Mouse (Mus musculus) cerebellum, adult 11-12 months (tissue): ENCODE measurements around the gene Cdr2.
"Not testable (repeated sequence)": the region's sequence is repeated elsewhere in the genome, so short reads cannot be mapped to it uniquely, and the experiment has no call there.

ENCODE experiments used
- DNase-seq: peaks from one replicate; pipeline ENCODE4 v3.0.0; 2022

The Cdr2 gene

GRCm38 (mm10) chr7:120982200-120982841 lies at the start of gene Cdr2, which contains the start of gene Mfsd13b:
Gene Cdr2 (minus strand): TSS chr7:120982312.
Gene Mfsd13b (plus strand): TSS chr7:120982509.
- peak; percentile 94 for DNase-seq

DNA sequence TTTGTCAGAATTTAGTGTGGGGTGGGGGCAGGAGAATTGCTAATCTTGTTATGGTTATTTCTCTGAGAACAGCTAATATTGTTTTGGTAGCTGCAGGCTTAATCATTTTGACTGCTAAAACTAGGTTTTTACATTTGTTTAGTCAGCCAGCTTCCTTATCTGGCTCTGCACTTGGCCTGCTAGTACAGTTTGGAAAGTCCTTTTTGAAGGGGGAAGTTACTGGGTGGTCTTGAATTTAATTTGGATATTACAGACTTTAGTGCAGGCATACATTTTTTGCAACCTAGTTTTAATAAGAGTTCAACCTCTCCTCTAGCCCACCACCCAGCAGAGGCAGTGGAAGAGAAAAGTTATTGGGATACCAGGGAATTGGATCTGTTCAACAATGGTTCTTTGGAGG lies 47.8 kb upstream of the Cdr2 start:
- not testable (repeated sequence) for DNase-seq

- DNase-seq: no peak
Observed at GRCm38 (mm10) chr7:121026300-121026699, 44.2 kb upstream of the Cdr2 start.

DNA sequence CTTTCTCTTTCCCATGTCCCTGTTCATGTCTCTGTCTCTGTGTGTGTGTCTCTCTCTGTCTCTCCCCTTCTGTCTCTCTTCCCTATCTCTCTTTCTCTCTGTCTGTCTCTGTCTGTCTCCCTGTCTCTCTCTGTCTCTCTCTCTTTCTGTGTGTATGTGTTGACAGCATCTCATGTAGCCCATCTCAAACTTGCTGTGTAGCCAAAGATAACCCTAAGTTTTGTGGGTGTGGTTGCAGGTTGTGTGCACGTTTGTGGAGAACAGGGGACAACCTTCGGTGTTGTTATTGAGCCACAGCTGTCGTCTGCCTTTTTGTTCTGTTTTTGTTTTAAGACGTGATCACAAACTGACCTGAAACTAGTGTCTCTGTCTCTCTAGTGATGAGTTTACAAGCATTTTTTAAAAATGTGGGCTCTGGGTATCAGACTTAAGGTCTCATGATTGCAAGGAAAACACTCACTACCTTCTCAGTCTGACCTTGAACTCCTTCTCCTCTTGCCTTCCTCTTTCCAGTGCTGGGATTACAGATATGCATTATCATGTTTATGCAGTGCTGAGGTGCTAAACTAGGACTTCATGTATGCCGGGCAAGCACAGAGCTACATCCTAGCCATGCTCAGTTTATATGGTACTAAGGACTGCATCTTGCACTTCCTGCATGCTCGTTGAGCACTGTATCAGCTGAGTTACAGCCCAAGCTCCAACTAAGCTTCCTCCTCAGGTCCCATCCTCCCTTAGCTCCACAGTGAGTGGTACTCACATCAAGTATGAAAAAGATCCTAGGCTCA lies 43.3 kb upstream of the Cdr2 start:
- DNase-seq: no peak

DNA sequence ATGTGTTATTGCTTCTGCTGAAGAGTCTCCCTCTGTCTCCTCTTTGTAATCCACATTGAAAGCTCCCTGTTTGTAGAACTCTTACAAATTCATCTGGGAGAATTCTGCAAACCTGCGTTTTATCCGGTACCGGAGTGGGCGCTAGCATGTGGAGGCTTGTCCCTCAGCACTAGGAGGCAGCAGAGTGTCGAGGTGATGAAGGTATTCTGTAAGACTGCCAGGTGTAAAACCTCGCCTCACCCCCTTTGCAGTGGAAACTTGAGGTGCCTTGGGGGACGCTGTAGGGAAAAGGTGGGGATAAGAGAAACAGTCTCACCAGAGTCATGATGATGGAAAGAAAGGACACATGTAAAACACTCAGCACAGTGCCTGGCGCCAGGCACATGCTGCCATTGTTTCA lies 38.2 kb upstream of the Cdr2 start:
- DNase-seq: no peak

GRCm38 (mm10) chr7:121018778-121019177 lies 36.7 kb upstream of the Cdr2 start:
- no peak for DNase-seq

DNA sequence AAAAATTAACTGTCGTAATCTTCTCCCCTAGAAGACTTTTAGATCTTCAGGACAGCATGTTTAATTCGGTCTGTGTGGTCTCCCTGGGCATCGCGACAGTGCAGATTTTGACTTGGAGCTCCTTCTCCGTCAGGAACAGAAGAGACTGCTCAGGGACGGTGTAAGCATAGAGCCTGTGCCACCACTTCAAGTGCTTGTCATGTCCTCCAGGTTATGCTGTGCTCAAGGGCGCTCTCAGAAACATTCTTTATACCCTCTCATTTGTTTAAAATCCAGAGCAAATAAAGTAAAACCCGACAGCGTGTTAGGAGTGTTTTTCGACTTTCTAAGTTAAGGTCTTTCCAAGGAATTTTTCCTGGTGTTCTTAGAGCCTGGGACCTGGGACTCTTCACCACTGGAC lies 32.4 kb upstream of the Cdr2 start:
- DNase-seq: no peak

DNA sequence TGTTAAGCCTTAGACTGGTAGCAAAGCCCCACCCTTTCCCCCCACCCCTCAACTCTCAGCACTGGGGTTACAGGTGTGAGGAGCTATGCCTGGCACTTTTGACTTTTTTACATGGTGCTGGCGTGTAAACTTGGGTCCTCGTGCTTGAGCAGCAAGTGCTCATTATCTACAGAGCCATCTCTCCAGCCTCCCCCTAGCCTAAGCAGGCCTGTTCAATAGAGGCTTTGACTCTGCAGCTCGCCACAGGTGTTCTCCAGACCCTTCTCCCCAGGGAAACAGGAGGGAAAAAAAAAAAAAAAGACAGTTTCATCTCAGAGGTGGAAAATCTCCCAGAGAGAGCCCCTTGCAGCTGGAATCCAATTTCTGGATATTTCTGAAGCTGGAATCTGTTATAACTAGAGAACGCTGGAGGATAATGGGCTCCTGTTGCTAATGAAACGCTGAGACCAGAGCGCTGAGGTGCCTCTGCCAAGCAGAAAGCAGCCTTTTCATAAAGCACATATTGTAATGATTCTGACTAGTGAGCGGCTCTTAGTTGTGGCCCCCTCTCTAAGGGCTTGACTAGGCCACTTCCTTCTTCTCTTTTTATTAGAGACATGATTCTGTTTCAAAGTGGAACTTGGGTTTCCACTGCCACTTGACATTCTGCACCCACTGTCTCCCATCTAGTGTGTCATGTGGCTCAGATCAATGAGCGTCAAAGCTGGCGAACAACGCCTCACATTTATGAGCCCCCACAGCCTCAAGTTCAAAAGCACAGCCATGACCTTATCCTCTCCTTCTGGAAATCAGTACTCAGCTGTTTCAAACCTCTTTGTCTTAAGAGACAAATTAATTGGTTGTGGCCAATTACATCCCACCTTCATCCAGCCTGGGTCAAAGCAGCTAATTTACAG lies 29.9 kb upstream of the Cdr2 start:
- DNase-seq: no peak

GRCm38 (mm10) chr7:121003793-121004418 lies 21.8 kb upstream of the Cdr2 start:
- DNase-seq: no peak

- DNase-seq: no peak
Observed at GRCm38 (mm10) chr7:121002407-121002928, 20.4 kb upstream of the Cdr2 start.

DNA sequence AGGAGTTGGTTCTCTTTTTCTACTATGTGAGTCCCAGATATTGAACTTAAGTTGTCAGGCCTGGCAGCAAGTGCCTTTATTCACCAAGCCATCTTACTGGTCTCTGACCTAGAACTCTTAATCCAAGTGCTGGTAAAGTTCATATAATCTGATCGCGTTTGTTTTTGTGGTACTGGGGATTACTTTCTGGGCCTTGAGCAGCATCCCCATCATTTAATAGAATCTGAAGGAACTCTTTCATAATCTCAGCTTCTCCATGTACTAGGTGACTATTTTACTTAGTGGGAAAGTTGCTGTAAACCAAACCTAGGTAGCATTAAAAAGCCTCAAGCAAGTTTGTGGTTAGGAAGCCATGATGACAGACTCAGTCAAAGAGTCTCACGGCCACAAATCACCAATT lies 19.8 kb upstream of the Cdr2 start:
- DNase-seq: no peak

GRCm38 (mm10) chr7:121000065-121000822 lies 18.1 kb upstream of the Cdr2 start:
- DNase-seq: no peak

DNA sequence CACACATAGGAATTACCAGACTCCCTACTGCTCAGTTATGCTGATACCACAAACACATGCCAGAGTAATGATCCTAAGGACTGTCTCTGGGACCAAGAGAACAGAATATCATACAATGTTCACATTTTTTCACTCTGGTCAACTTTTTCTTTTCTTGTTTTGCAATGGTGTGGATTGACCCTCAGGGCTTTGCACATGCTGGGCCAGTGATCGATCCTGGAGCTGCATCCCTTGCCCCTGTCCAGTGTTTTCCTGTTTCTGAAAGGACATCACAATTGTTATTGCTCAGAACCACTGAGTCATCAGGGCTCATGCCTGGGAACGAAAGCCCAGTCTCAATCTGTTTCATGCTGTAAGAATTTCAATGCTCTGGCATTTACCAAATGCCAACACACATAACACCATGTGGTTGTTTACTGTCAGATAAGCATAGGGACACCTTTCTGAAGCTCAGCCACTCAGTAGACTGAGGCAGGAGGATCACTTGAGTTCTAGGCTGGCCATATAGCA lies 17.0 kb upstream of the Cdr2 start:
- no peak for DNase-seq

- no peak for DNase-seq
Observed at GRCm38 (mm10) chr7:120991191-120991590, 9.1 kb upstream of the Cdr2 start.

DNA sequence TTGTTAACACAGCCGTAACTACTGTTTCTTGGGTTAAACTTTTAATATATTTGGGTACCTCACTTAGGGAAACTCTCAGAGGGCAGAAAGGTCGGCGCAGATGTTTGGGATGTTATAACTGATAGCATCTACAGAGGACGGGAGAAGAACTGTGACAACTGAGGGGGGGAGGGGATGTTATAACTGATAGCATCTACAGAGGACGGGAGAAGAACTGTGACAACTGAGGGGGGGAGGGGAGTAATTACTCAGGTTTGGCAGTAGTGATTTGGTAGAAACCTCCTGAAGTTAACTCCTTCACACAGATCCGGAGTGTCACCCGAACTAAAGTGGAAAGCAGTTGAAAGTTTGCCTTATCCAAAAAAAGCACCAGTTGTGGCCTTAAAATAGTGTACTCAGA lies 856 bp upstream of the Cdr2 start:
- no peak for DNase-seq

DNA sequence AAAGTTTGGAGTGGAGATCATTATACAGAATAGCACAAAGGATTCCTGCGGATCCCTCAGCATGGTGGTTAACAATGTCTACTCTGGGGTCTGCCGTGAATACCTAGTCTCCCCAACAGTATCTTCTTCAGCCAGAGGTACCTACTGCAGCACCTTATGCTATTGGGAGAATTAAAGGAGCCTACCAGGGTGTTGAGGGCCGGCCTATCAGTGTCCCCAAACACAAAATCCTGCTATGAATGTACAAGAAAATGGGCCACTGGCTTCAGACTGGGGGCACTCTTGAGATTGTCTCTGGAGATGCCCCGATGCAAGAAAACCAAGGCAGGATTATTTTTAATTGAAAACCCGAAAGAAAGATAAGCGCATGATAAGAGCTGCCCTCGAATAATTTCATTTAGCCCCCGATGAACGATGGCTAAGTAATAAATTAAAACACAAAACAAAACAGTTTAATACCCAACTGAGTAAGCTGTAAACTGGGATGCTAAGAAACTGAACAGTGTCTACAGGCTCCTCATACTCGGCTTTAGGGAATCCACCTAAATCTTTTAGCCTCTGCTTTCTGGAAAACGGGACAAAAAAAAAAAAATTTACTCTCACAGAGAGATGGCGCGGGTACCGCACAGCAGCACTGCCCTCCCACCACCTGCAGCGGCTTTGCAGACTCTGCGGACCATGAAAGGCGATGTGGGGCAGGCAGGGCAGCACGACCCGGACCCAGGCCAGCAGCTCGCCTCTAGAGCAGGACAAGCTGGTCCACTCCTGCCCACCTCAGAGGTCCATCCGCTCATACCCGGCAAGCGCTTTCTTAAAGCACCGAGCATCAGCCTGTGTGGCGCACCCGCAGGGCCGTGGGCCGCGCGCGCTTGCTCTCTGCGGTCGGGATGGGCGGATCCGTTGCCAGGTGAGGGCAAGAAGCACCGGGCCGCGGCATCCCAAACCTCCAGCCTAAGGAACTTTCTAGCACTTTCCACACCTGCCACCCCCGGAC lies 884 bp downstream of the Cdr2 start:
- DNase-seq: peak; percentile 39

- DNase-seq: no peak
Observed at GRCm38 (mm10) chr7:120980041-120980440, 2.1 kb downstream of the Cdr2 start.

DNA sequence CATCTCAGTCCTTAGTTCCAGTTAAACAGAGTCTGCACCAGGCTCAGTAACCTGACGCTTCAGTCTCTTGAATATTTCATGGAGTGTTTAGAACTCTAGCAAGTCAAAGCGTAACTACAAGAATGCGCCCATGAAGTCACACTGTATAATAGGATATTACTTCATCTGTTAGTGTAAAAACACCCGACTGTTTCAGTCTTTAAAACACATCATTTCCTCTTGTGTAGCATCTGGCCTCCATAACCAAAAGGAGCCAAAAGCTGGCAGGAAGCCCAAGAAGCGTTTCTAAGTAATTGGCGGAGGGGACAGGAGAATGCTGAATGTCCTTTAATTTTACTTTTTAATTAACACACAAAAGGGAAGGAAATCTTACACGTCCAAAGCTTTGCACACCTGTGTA lies 5.0 kb downstream of the Cdr2 start:
- no peak for DNase-seq

GRCm38 (mm10) chr7:120974001-120974400 lies 8.1 kb downstream of the Cdr2 start:
- DNase-seq: no peak

DNA sequence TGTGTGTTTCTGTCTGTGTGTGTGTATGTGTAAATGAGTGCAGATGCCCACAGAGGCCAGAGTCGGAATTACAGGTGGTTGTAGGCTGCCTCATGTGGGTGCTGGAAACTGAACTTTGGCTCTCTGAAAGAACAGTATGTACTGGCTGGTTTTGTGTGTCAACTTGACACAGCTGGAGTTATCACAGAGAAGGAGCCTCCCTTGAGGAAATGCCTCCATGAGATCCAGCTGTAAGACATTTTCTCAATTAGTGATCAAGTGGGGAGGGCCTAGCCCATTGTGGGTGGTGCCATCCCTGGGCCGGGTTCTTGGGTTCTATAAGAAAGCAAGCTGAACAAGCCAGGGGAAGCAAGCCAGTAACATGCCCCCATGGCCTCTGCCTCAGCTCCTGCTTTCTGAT lies 9.6 kb downstream of the Cdr2 start:
- not testable (repeated sequence) for DNase-seq
